Mouse (Mus musculus): Measurements from ENCODE around the gene Col8a1. TPM values are rescaled to one million over a fixed set of nuclear protein-coding genes. Genes with fewer than 3 reads are reported as not detected.

Gene Col8a1
- polyA plus RNA-seq, 1 experiment from 2014 or later, result 3.2 TPM

DNA sequence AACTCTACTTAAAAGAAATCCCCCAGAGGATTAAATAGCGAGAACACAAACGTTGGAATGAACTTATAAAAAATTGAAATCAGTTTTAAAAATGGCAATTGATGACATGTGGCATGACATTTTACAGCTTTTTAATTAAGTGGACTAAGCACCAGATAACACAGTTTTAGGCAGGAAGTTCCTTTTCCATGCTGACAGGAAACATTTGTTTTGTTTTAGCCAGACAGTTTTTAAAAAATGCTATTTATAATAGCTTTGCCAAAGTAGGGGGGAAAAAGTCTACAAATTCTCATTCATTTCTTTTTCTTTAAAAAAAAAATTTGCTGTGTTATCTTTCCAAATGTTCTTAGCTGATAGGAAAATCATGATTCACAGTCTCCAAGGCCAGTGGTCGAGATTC lies 29.6 kb downstream of the Col8a1 start:
- H3K4me2 ChIP-seq (ENCODE audit: low read length), result no peak overlapping the region
- DNase-seq (ENCODE audit: low spot score), result no peak
- WGBS, result 46% methylated on average over 3 of the region's 3 CpGs
- no peaks in the 10 kb centered on the region for H3K36me3 ChIP-seq (ENCODE audit: control insufficient read depth, insufficient read depth, low read length)
- H3K9ac ChIP-seq (ENCODE audit: low read length), result no peak overlapping the region
- H3K4me3 ChIP-seq (ENCODE audit: low read depth, low read length), result no peak overlapping the region
- no peaks in the 10 kb centered on the region for H3K27me3 ChIP-seq (replicated peaks; ENCODE audit: control insufficient read depth, insufficient read depth, low read length)
- H3K9me3 ChIP-seq (ENCODE audit: control insufficient read depth, low read length), result 0 out of 2 replicates have a peak, but pooled peaks cover 3% of the 10 kb centered on the region
- ATAC-seq (replicated peaks; ENCODE audit: low FRiP score, low TSS enrichment, low read depth), result no peak
- H3K4me1 ChIP-seq (replicated peaks; ENCODE audit: control insufficient read depth, insufficient read depth, low read length), result no peaks in the 10 kb centered on the region
- H3K27ac ChIP-seq (ENCODE audit: low read depth), result no peak overlapping the region

DNA sequence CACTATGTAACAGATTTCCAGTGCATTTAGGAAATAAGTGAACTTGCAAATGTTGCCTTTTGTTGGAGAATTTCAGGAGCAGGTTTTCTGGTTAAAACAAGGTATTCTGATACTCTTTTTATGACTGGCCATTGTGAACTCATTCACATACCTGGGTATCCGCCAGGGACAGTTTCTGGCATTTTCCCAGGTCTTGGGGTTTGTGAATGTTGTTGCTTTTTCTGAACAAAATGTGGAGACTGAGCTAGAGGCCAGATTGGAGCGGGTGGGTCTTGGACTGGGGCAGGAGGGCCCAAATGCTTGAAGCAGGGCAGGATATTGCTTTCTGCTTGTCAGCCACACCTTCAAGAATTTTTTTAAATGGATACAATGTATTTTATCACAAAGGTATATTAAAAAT lies 35.6 kb downstream of the Col8a1 start:
- Histone ChIP-seq H3K9ac (ENCODE audit: low read length) (no peak overlapping the region), H3K4me3 (ENCODE audit: low read depth, low read length) (no peak overlapping the region), H3K4me2 (ENCODE audit: low read length) (no peak overlapping the region), H3K27ac (ENCODE audit: low read depth) (no peak overlapping the region), H3K36me3 (ENCODE audit: control insufficient read depth, insufficient read depth, low read length) (no peaks in the 10 kb centered on the region), H3K9me3 (ENCODE audit: control insufficient read depth, low read length) (no peaks in the 10 kb centered on the region), H3K27me3 (replicated peaks; ENCODE audit: control insufficient read depth, insufficient read depth, low read length) (no peaks in the 10 kb centered on the region), H3K4me1 (replicated peaks; ENCODE audit: control insufficient read depth, insufficient read depth, low read length) (no peaks in the 10 kb centered on the region)
- 77% methylated on average over 2 of the region's 2 CpGs for WGBS
- DNase-seq (ENCODE audit: low spot score) (no peak), ATAC-seq (replicated peaks; ENCODE audit: low FRiP score, low TSS enrichment, low read depth) (no peak)

GRCm38 (mm10) chr16:57698733-57699132 lies 55.8 kb downstream of the Col8a1 start:
- H3K9ac ChIP-seq (ENCODE audit: low read length), result no peak overlapping the region
- ATAC-seq (replicated peaks; ENCODE audit: low FRiP score, low TSS enrichment, low read depth) (no peak), DNase-seq (ENCODE audit: low spot score) (no peak)
- no peaks in the 10 kb centered on the region for H3K36me3 ChIP-seq (ENCODE audit: control insufficient read depth, insufficient read depth, low read length)
- WGBS, result 90% methylated on average over 5 of the region's 5 CpGs
- H3K4me1 ChIP-seq (replicated peaks; ENCODE audit: control insufficient read depth, insufficient read depth, low read length), result no peaks in the 10 kb centered on the region
- no peak overlapping the region for H3K27ac ChIP-seq (ENCODE audit: low read depth)
- no peak overlapping the region for H3K4me2 ChIP-seq (ENCODE audit: low read length)
- no peaks in the 10 kb centered on the region for H3K9me3 ChIP-seq (ENCODE audit: control insufficient read depth, low read length)
- H3K27me3 ChIP-seq (replicated peaks; ENCODE audit: control insufficient read depth, insufficient read depth, low read length), result no peaks in the 10 kb centered on the region
- H3K4me3 ChIP-seq (ENCODE audit: low read depth, low read length), result no peak overlapping the region

DNA sequence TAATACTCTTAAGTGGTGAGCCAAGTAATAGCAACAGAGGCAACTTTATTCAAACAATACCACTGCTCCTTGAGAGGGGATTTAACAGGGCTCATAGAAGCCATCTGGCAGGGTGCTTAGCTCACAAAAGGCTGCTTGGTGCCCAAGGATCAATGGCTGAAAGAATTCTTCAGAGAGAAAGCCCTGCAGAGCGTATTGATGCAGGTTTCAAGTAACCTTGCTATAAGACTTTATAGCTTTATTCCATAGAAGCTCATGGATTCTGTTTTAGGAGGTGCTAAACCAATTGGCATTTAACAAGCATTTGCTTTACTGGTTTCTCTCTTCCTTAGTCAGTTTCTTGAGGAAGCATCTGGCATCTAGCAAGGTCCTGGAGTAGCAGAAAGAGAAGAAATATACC lies 59.8 kb downstream of the Col8a1 start:
- Histone ChIP-seq H3K27ac (ENCODE audit: low read depth) (no peak overlapping the region), H3K9me3 (ENCODE audit: control insufficient read depth, low read length) (no peaks in the 10 kb centered on the region), H3K4me1 (replicated peaks; ENCODE audit: control insufficient read depth, insufficient read depth, low read length) (no peaks in the 10 kb centered on the region), H3K4me3 (ENCODE audit: low read depth, low read length) (no peak overlapping the region), H3K9ac (ENCODE audit: low read length) (no peak overlapping the region), H3K27me3 (replicated peaks; ENCODE audit: control insufficient read depth, insufficient read depth, low read length) (no peaks in the 10 kb centered on the region), H3K4me2 (ENCODE audit: low read length) (no peak overlapping the region), H3K36me3 (ENCODE audit: control insufficient read depth, insufficient read depth, low read length) (no peaks in the 10 kb centered on the region)
- ATAC-seq (replicated peaks; ENCODE audit: low FRiP score, low TSS enrichment, low read depth), result no peak
- DNase-seq (ENCODE audit: low spot score), result no peak
- 65% methylated on average over 1 of the region's 1 CpGs for WGBS

DNA sequence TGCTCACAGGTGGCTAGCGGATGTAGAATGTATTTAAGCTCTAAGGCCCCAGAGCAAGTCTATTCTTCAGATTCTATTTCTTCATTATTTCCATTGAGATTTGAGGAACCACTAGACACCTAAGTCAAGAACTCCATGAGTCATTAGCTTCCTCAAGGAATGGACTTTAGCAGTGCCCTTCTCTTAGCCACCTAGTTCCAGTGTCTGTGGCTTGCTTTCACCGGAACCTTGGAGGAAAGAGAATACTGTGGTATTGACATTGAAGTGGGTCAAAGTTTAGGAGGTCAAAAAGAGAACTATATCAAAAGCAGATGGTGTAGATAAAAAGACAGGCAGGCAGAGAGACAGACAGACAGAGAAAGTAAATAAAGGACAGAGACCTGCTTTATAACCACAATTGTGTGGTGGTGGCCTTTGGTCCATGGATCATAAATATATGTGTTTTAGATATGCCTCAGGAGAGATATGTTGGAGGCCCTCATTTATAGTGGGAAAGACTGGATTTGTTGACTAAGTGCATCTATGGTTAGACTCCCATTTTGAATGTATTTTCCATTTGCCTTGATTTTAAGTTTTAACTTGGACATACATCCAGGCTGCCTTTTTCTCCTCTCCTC lies 60.5 kb downstream of the Col8a1 start:
- WGBS, result 93% methylated on average over 2 of the region's 2 CpGs
- ATAC-seq (replicated peaks; ENCODE audit: low FRiP score, low TSS enrichment, low read depth), result no peak
- no peak overlapping the region for H3K27ac ChIP-seq (ENCODE audit: low read depth)

GRCm38 (mm10) chr16:57685790-57686399 lies 68.6 kb downstream of the Col8a1 start:
- Histone ChIP-seq H3K36me3 (ENCODE audit: control insufficient read depth, insufficient read depth, low read length) (no peaks in the 10 kb centered on the region), H3K4me1 (replicated peaks; ENCODE audit: control insufficient read depth, insufficient read depth, low read length) (0 out of 2 replicates have a peak, but pooled peaks cover 2% of the 10 kb centered on the region), H3K4me3 (ENCODE audit: low read depth, low read length) (no peak overlapping the region), H3K4me2 (ENCODE audit: low read length) (no peak overlapping the region), H3K9me3 (ENCODE audit: control insufficient read depth, low read length) (no peaks in the 10 kb centered on the region), H3K27ac (ENCODE audit: low read depth) (no peak overlapping the region), H3K27me3 (replicated peaks; ENCODE audit: control insufficient read depth, insufficient read depth, low read length) (no peaks in the 10 kb centered on the region), H3K9ac (ENCODE audit: low read length) (no peak overlapping the region)
- DNase-seq (ENCODE audit: low spot score), result no peak
- 58% methylated on average over 5 of the region's 5 CpGs for WGBS
- ATAC-seq (replicated peaks; ENCODE audit: low FRiP score, low TSS enrichment, low read depth), result peak; percentile 83

More for the DNA sequence above, 60.5 kb downstream of the Col8a1 start:
- no peaks in the 10 kb centered on the region for H3K4me1 ChIP-seq (replicated peaks; ENCODE audit: control insufficient read depth, insufficient read depth, low read length)
- H3K4me3 ChIP-seq (ENCODE audit: low read depth, low read length), result no peak overlapping the region
- no peak overlapping the region for H3K9ac ChIP-seq (ENCODE audit: low read length)
- H3K27me3 ChIP-seq (replicated peaks; ENCODE audit: control insufficient read depth, insufficient read depth, low read length), result no peaks in the 10 kb centered on the region
- H3K36me3 ChIP-seq (ENCODE audit: control insufficient read depth, insufficient read depth, low read length), result no peaks in the 10 kb centered on the region
- no peak for DNase-seq (ENCODE audit: low spot score)
- no peaks in the 10 kb centered on the region for H3K9me3 ChIP-seq (ENCODE audit: control insufficient read depth, low read length)
- H3K4me2 ChIP-seq (ENCODE audit: low read length), result no peak overlapping the region

DNA sequence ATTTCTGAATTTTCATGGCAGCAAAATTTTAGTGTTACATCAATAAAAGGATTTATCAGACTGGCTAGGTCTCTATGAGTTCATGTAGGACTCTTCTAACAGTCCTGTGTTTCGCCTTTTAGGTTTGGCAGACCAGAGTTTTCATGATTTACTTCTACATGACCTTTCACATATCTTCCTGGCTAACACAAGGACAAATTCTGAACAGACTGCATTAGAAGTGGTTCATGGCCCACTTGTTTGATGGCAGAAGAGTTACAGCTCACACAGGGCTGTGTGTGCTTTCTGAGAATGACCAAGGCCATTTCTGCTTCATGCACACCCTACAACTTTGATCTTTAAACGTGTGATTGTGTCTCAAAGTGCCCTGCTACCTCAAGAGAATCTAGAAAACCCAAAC lies 82.3 kb downstream of the Col8a1 start:
- H3K36me3 ChIP-seq (ENCODE audit: control insufficient read depth, insufficient read depth, low read length), result no peaks in the 10 kb centered on the region
- 47% methylated on average over 2 of the region's 2 CpGs for WGBS
- H3K9me3 ChIP-seq (ENCODE audit: control insufficient read depth, low read length), result no peaks in the 10 kb centered on the region
- H3K27ac ChIP-seq (ENCODE audit: low read depth), result no peak overlapping the region
- no peak overlapping the region for H3K4me3 ChIP-seq (ENCODE audit: low read depth, low read length)
- no peaks in the 10 kb centered on the region for H3K27me3 ChIP-seq (replicated peaks; ENCODE audit: control insufficient read depth, insufficient read depth, low read length)
- DNase-seq (ENCODE audit: low spot score), result no peak
- H3K4me2 ChIP-seq (ENCODE audit: low read length), result no peak overlapping the region
- no peaks in the 10 kb centered on the region for H3K4me1 ChIP-seq (replicated peaks; ENCODE audit: control insufficient read depth, insufficient read depth, low read length)
- ATAC-seq (replicated peaks; ENCODE audit: low FRiP score, low TSS enrichment, low read depth), result no peak
- no peak overlapping the region for H3K9ac ChIP-seq (ENCODE audit: low read length)

DNA sequence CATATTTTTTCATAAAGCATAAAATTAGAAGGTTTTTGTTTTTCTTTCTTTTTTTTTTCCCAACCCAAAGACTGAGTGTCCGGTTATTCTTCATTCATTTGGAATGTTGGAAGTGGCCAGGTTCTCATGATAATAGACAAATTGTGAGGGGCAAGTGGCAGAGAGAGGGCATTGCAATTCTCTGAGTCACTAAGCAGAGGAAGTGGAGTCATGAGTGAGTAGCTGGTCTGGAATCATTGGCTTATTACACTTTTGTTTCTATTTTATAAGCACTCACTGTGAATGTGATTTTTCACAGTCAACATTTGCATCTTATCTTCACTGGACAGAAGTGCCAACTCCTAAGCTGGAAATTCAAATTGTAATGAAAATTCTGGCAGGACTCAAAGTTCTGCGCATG lies 82.9 kb downstream of the Col8a1 start:
- Histone ChIP-seq H3K36me3 (ENCODE audit: control insufficient read depth, insufficient read depth, low read length) (no peaks in the 10 kb centered on the region), H3K9ac (ENCODE audit: low read length) (no peak overlapping the region), H3K4me1 (replicated peaks; ENCODE audit: control insufficient read depth, insufficient read depth, low read length) (no peaks in the 10 kb centered on the region), H3K4me2 (ENCODE audit: low read length) (no peak overlapping the region), H3K4me3 (ENCODE audit: low read depth, low read length) (no peak overlapping the region), H3K27me3 (replicated peaks; ENCODE audit: control insufficient read depth, insufficient read depth, low read length) (no peaks in the 10 kb centered on the region), H3K9me3 (ENCODE audit: control insufficient read depth, low read length) (no peaks in the 10 kb centered on the region), H3K27ac (ENCODE audit: low read depth) (no peak overlapping the region)
- ATAC-seq (replicated peaks; ENCODE audit: low FRiP score, low TSS enrichment, low read depth) (no peak), DNase-seq (ENCODE audit: low spot score) (no peak)
- WGBS, result 82% methylated on average over 2 of the region's 2 CpGs

GRCm38 (mm10) chr16:57669348-57669747 lies 85.2 kb downstream of the Col8a1 start:
- DNase-seq (ENCODE audit: low spot score), result peak; percentile 55
- no peak overlapping the region for H3K4me2 ChIP-seq (ENCODE audit: low read length)
- no peaks in the 10 kb centered on the region for H3K9me3 ChIP-seq (ENCODE audit: control insufficient read depth, low read length)
- WGBS, result 17% methylated on average over 3 of the region's 3 CpGs
- H3K4me3 ChIP-seq (ENCODE audit: low read depth, low read length), result no peak overlapping the region
- no peak for ATAC-seq (replicated peaks; ENCODE audit: low FRiP score, low TSS enrichment, low read depth)
- H3K36me3 ChIP-seq (ENCODE audit: control insufficient read depth, insufficient read depth, low read length), result no peaks in the 10 kb centered on the region
- no peak overlapping the region for H3K27ac ChIP-seq (ENCODE audit: low read depth)
- H3K4me1 ChIP-seq (replicated peaks; ENCODE audit: control insufficient read depth, insufficient read depth, low read length), result no peaks in the 10 kb centered on the region
- no peaks in the 10 kb centered on the region for H3K27me3 ChIP-seq (replicated peaks; ENCODE audit: control insufficient read depth, insufficient read depth, low read length)
- H3K9ac ChIP-seq (ENCODE audit: low read length), result no peak overlapping the region
